Mouse (Mus musculus) ES-E14 (cell line): ENCODE data around the gene Rxfp1. TPM values are rescaled to one million over a fixed set of nuclear protein-coding genes. Genes with fewer than 3 reads are reported as not detected.

Experiments used
- DNase-seq: peaks from one replicate; pipeline ENCODE4 v3.0.0-alpha.2; 2013; ENCODE audit warnings: low read depth, low spot score
- H3K27ac ChIP-seq: 2 replicates; pipeline ENCODE4 v1.5.1; 2012; ENCODE audit warnings: low read depth, mild to moderate bottlenecking, low read length, moderate library complexity, mixed read lengths; ENCODE audit not compliant: poor library complexity, insufficient read depth, severe bottlenecking
- H3K36me3 ChIP-seq: 2 replicates; pipeline ENCODE4 v1.6.1; 2012; ENCODE audit warnings: mild to moderate bottlenecking, low read length, moderate library complexity, mixed read lengths; ENCODE audit not compliant: control insufficient read depth, poor library complexity, insufficient read depth, severe bottlenecking
- H3K4me1 ChIP-seq, 2 experiments: fragments of 150-350 bp in 1 of 2; sonication (generic) in 1 of 2; 2 replicates each; pipeline ENCODE4 v1.6.1; 2012; ENCODE audit warnings: low read length in 2 of 2, mild to moderate bottlenecking in 1 of 2, mixed read lengths in 1 of 2; ENCODE audit not compliant: control insufficient read depth in 2 of 2, insufficient read depth in 2 of 2, poor library complexity in 1 of 2
- H3K4me3 ChIP-seq, 2 experiments: fragments of 150-350 bp in 1 of 2; sonication (generic) in 1 of 2; 2 replicates each; pipeline ENCODE4 v1.5.1; 2012; ENCODE audit warnings: low read length in 2 of 2, low read depth in 1 of 2, mild to moderate bottlenecking in 1 of 2, mixed read lengths in 1 of 2; ENCODE audit not compliant: insufficient read depth in 1 of 2, poor library complexity in 1 of 2, severe bottlenecking in 1 of 2
- H3K9ac ChIP-seq: 2 replicates; pipeline ENCODE4 v1.6.1; 2012; ENCODE audit warnings: low read depth, mild to moderate bottlenecking, low read length, mixed read lengths; ENCODE audit not compliant: poor library complexity, insufficient read depth, severe bottlenecking
- H3K9me3 ChIP-seq: fragments of 150-350 bp; sonication (generic); 2 replicates; pipeline ENCODE4 v1.6.1; 2012; ENCODE audit warnings: low read depth, mild to moderate bottlenecking, low read length; ENCODE audit not compliant: control insufficient read depth, insufficient read depth
- CHD2 ChIP-seq: IDR thresholded peaks from 2 replicates; pipeline ENCODE4 v1.6.1; 2014; ENCODE audit warnings: mild to moderate bottlenecking, low read depth, low read length, inconsistent platforms
- HCFC1 ChIP-seq: IDR thresholded peaks from 2 replicates; pipeline ENCODE4 v1.6.1; 2012; ENCODE audit warnings: low read length, inconsistent platforms, borderline replicate concordance; ENCODE audit not compliant: insufficient read depth
- MAFK ChIP-seq: IDR thresholded peaks from 2 replicates; pipeline ENCODE4 v1.6.1; 2014; ENCODE audit warnings: mild to moderate bottlenecking, low read depth, low read length, inconsistent platforms; ENCODE audit not compliant: insufficient read depth
- ZC3H11A ChIP-seq: IDR thresholded peaks from 2 replicates; pipeline ENCODE4 v1.6.1; 2012; ENCODE audit warnings: low read depth, mild to moderate bottlenecking, inconsistent platforms, low read length, borderline replicate concordance
- ZNF384 ChIP-seq: IDR thresholded peaks from 2 replicates; pipeline ENCODE4 v1.6.1; 2012; ENCODE audit warnings: low read depth, low read length, inconsistent platforms
- in situ Hi-C, 2 experiments: fragments of 600-800 bp; cut with MboI; formaldehyde crosslinking; loops; one replicate each; pipeline ENCODE4 v1.15.1; 2025; ENCODE audit warnings: low sequenced_read_pairs in 2 of 2, inconsistent platforms in 1 of 2; ENCODE audit not compliant: unreplicated experiment in 2 of 2
- total RNA-seq: library from RNA; depleted of rRNA; stranded (reverse); fragments of 300-350 nt; gene quantifications from 2 replicates; pipeline ENCODE4 v1.2.3, GENCODE M21; 2012

Gene Rxfp1
- total RNA-seq, 1 experiment, result 0.04 TPM

- Histone ChIP-seq H3K4me3 (no peak overlapping the region), H3K9me3 (no peaks in the 10 kb centered on the region), H3K9ac (no peak overlapping the region), H3K27ac (no peak overlapping the region), H3K4me1 (no peaks in the 10 kb centered on the region), H3K36me3 (no peaks in the 10 kb centered on the region)
- DNase-seq, result no peak
- TF ChIP-seq ZC3H11A (no peak), MAFK (no peak), ZNF384 (no peak), CHD2 (no peak), HCFC1 (no peak)
- in situ Hi-C loops, result loop anchor here in 1 of 2 experiments (10.0 kb wide), 1 partner anchor 128 kb away; no protein-coding TSS in a partner anchor
Observed at GRCm38 (mm10) chr3:79676411-79676810, 61.3 kb downstream of the Rxfp1 start.

- Histone ChIP-seq H3K9me3 (no peaks in the 10 kb centered on the region), H3K27ac (no peak overlapping the region), H3K4me1 (0 out of 4 replicates have a peak, but pooled peaks cover 0 to 2% of the 10 kb centered on the region in 2 experiments), H3K9ac (no peak overlapping the region), H3K36me3 (no peaks in the 10 kb centered on the region), H3K4me3 (no peak overlapping the region)
- DNase-seq, result no peak
- in situ Hi-C loops, result loop anchor here in 1 of 2 experiments (10.0 kb wide), 1 partner anchor 130 kb away; no protein-coding TSS in a partner anchor
- no peak for TF ChIP-seq ZNF384
- TF ChIP-seq CHD2, result no peak
- TF ChIP-seq MAFK, result no peak
- TF ChIP-seq ZC3H11A, result no peak
- TF ChIP-seq HCFC1, result no peak
Observed at GRCm38 (mm10) chr3:79674641-79675040, 63.0 kb downstream of the Rxfp1 start.

- Histone ChIP-seq H3K9me3 (no peaks in the 10 kb centered on the region), H3K36me3 (no peaks in the 10 kb centered on the region), H3K27ac (no peak overlapping the region), H3K9ac (no peak overlapping the region), H3K4me1 (0 out of 4 replicates have a peak, but pooled peaks cover 0 to 2% of the 10 kb centered on the region in 2 experiments), H3K4me3 (no peak overlapping the region)
- TF ChIP-seq HCFC1 (no peak), ZNF384 (peak; percentile 65), ZC3H11A (peak; percentile 44; the same call in 1 of the 2 replicates)
- in situ Hi-C loops, result loop anchor here in 1 of 2 experiments (10.0 kb wide), 1 partner anchor 132 kb away; no protein-coding TSS in a partner anchor
- DNase-seq, result peak; percentile 68
Observed at GRCm38 (mm10) chr3:79673082-79673481, 64.6 kb downstream of the Rxfp1 start.

- Histone ChIP-seq H3K4me3 (no peak overlapping the region), H3K9ac (no peak overlapping the region), H3K4me1 (0 out of 4 replicates have a peak, but pooled peaks cover 0 to 2% of the 10 kb centered on the region in 2 experiments), H3K27ac (no peak overlapping the region), H3K9me3 (no peaks in the 10 kb centered on the region), H3K36me3 (no peaks in the 10 kb centered on the region)
- DNase-seq, result no peak
- in situ Hi-C loops, result loop anchor here in 1 of 2 experiments (10.0 kb wide), 1 partner anchor 133 kb away; no protein-coding TSS in a partner anchor
- no peak for TF ChIP-seq CHD2
- no peak for TF ChIP-seq ZNF384
- no peak for TF ChIP-seq MAFK
- TF ChIP-seq ZC3H11A, result no peak
- no peak for TF ChIP-seq HCFC1
Observed at GRCm38 (mm10) chr3:79672188-79672587, 65.5 kb downstream of the Rxfp1 start.
